Mouse (Mus musculus): ENCODE data around the gene Syt8. TPM values are rescaled to one million over a fixed set of nuclear protein-coding genes. Genes with fewer than 3 reads are reported as not detected.

The Syt8 gene
- polyA plus RNA-seq, 1 experiment: not detected

DNA sequence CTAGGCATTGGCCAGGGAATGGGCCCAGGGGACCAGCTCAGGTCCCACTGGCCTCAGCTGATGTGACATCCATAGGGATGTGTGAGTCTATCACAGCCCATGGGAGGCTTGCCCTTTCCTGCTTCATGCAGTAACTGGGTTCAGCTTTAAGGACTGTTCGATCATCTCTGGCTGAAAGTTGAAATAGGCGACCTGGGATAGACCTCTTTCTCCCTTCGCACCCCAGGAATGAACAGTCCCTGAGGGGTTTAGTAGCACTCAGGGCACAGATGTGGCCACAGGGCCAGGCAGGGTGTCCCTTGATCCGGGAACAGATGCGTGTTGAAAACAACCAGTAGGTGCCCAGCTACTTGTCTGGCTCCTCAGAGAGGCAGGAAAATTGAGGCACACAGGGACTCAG lies 41.6 kb downstream of the Syt8 start:
- Histone ChIP-seq H3K4me1 (ENCODE audit: control insufficient read depth, insufficient read depth, low read length) (no peaks in the 10 kb centered on the region), H3K27me3 (ENCODE audit: control insufficient read depth, insufficient read depth, low read length, poor library complexity, severe bottlenecking) (no peaks in the 10 kb centered on the region), H3K4me3 (ENCODE audit: low read depth, low read length) (no peak overlapping the region), H3K27ac (ENCODE audit: insufficient read depth, low read length) (no peak overlapping the region), H3K9me3 (replicated peaks; ENCODE audit: control insufficient read depth, insufficient read depth, low read length, poor library complexity, severe bottlenecking) (no peaks in the 10 kb centered on the region), H3K36me3 (ENCODE audit: control insufficient read depth, insufficient read depth, low read length, poor library complexity, severe bottlenecking) (no peaks in the 10 kb centered on the region), H3K9ac (ENCODE audit: low read depth, poor library complexity, severe bottlenecking) (no peak overlapping the region)
- TF ChIP-seq CTCF (IDR thresholded peaks at IDR 0.05; ENCODE audit: low read depth, low read length): no peak

GRCm38 (mm10) chr7:142476795-142477452 lies 42.3 kb downstream of the Syt8 start:
- Histone ChIP-seq H3K4me3 (ENCODE audit: low read depth, low read length) (no peak overlapping the region), H3K4me1 (ENCODE audit: control insufficient read depth, insufficient read depth, low read length) (no peaks in the 10 kb centered on the region), H3K9me3 (replicated peaks; ENCODE audit: control insufficient read depth, insufficient read depth, low read length, poor library complexity, severe bottlenecking) (no peaks in the 10 kb centered on the region), H3K27me3 (ENCODE audit: control insufficient read depth, insufficient read depth, low read length, poor library complexity, severe bottlenecking) (no peaks in the 10 kb centered on the region), H3K36me3 (ENCODE audit: control insufficient read depth, insufficient read depth, low read length, poor library complexity, severe bottlenecking) (no peaks in the 10 kb centered on the region), H3K9ac (ENCODE audit: low read depth, poor library complexity, severe bottlenecking) (no peak overlapping the region), H3K27ac (ENCODE audit: insufficient read depth, low read length) (no peak overlapping the region)
- no peak for TF ChIP-seq CTCF (IDR thresholded peaks at IDR 0.05; ENCODE audit: low read depth, low read length)
- no peak for TF ChIP-seq POLR2A (IDR thresholded peaks at IDR 0.05; ENCODE audit: insufficient read depth, low read length)
- TF ChIP-seq EP300 (IDR thresholded peaks at IDR 0.05; ENCODE audit: insufficient read depth, low read depth, low read length): no peak

DNA sequence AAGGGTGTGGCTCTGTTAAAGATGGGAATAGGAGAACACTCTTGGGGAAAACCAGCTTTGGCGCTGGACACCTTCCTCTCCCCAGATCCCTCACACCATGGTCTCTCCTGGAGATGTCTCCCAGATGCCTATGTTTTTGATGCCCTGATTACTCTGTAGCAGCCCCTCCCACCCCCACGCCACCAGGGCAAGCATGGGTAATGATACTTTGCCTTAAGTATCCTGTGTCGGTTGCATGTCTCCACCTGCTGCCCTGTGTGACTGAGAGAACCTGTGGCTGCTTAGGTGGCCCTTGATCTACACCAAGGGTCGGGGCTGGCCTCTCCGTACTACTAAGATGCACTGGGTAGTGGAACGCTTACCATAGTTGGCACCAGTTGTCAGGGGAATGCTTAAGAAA lies 43.4 kb downstream of the Syt8 start:
- TF ChIP-seq EP300 (IDR thresholded peaks at IDR 0.05; ENCODE audit: insufficient read depth, low read depth, low read length) (no peak), POLR2A (IDR thresholded peaks at IDR 0.05; ENCODE audit: insufficient read depth, low read length) (no peak), CTCF (IDR thresholded peaks at IDR 0.05; ENCODE audit: low read depth, low read length) (no peak)
- H3K9me3 ChIP-seq (replicated peaks; ENCODE audit: control insufficient read depth, insufficient read depth, low read length, poor library complexity, severe bottlenecking): no peaks in the 10 kb centered on the region
- H3K36me3 ChIP-seq (ENCODE audit: control insufficient read depth, insufficient read depth, low read length, poor library complexity, severe bottlenecking): no peaks in the 10 kb centered on the region
- H3K27me3 ChIP-seq (ENCODE audit: control insufficient read depth, insufficient read depth, low read length, poor library complexity, severe bottlenecking): no peaks in the 10 kb centered on the region
- no peaks in the 10 kb centered on the region for H3K4me1 ChIP-seq (ENCODE audit: control insufficient read depth, insufficient read depth, low read length)
- no peak overlapping the region for H3K27ac ChIP-seq (ENCODE audit: insufficient read depth, low read length)
- H3K4me3 ChIP-seq (ENCODE audit: low read depth, low read length): no peak overlapping the region
- no peak overlapping the region for H3K9ac ChIP-seq (ENCODE audit: low read depth, poor library complexity, severe bottlenecking)

DNA sequence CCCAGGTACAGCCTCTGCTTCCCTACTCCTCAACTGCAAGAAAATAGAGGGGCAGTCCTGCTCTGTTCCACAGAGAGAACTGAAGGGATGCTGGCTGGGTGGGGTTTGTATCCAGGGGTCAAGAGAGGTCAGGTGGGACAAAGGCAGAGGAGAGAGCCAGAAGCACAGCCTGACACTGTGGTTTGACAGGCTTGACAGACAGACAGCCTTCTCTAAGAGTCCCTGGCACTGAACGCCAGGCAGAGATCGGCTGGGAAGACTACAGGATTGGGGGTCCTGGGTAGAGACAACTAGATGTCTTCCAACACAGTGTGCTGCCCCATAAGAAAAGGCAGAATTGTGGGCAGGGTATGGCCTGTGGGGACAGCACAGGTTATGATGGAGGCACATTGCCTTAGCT lies 43.9 kb downstream of the Syt8 start:
- TF ChIP-seq CTCF (IDR thresholded peaks at IDR 0.05; ENCODE audit: low read depth, low read length): no peak
- TF ChIP-seq POLR2A (IDR thresholded peaks at IDR 0.05; ENCODE audit: insufficient read depth, low read length): no peak
- TF ChIP-seq EP300 (IDR thresholded peaks at IDR 0.05; ENCODE audit: insufficient read depth, low read depth, low read length): no peak
- Histone ChIP-seq H3K4me3 (ENCODE audit: low read depth, low read length) (no peak overlapping the region), H3K36me3 (ENCODE audit: control insufficient read depth, insufficient read depth, low read length, poor library complexity, severe bottlenecking) (no peaks in the 10 kb centered on the region), H3K9me3 (replicated peaks; ENCODE audit: control insufficient read depth, insufficient read depth, low read length, poor library complexity, severe bottlenecking) (no peaks in the 10 kb centered on the region), H3K27ac (ENCODE audit: insufficient read depth, low read length) (no peak overlapping the region), H3K27me3 (ENCODE audit: control insufficient read depth, insufficient read depth, low read length, poor library complexity, severe bottlenecking) (no peaks in the 10 kb centered on the region), H3K4me1 (ENCODE audit: control insufficient read depth, insufficient read depth, low read length) (no peaks in the 10 kb centered on the region), H3K9ac (ENCODE audit: low read depth, poor library complexity, severe bottlenecking) (no peak overlapping the region)

- no peaks in the 10 kb centered on the region for H3K4me1 ChIP-seq (ENCODE audit: control insufficient read depth, insufficient read depth, low read length)
- TF ChIP-seq CTCF (IDR thresholded peaks at IDR 0.05; ENCODE audit: low read depth, low read length) (no peak), POLR2A (IDR thresholded peaks at IDR 0.05; ENCODE audit: insufficient read depth, low read length) (no peak), EP300 (IDR thresholded peaks at IDR 0.05; ENCODE audit: insufficient read depth, low read depth, low read length) (no peak)
- H3K4me3 ChIP-seq (ENCODE audit: low read depth, low read length): no peak overlapping the region
- no peaks in the 10 kb centered on the region for H3K36me3 ChIP-seq (ENCODE audit: control insufficient read depth, insufficient read depth, low read length, poor library complexity, severe bottlenecking)
- no peaks in the 10 kb centered on the region for H3K9me3 ChIP-seq (replicated peaks; ENCODE audit: control insufficient read depth, insufficient read depth, low read length, poor library complexity, severe bottlenecking)
- no peak overlapping the region for H3K9ac ChIP-seq (ENCODE audit: low read depth, poor library complexity, severe bottlenecking)
- H3K27ac ChIP-seq (ENCODE audit: insufficient read depth, low read length): no peak overlapping the region
- H3K27me3 ChIP-seq (ENCODE audit: control insufficient read depth, insufficient read depth, low read length, poor library complexity, severe bottlenecking): no peaks in the 10 kb centered on the region
Measured at GRCm38 (mm10) chr7:142479307-142479706, 44.7 kb downstream of the Syt8 start.

DNA sequence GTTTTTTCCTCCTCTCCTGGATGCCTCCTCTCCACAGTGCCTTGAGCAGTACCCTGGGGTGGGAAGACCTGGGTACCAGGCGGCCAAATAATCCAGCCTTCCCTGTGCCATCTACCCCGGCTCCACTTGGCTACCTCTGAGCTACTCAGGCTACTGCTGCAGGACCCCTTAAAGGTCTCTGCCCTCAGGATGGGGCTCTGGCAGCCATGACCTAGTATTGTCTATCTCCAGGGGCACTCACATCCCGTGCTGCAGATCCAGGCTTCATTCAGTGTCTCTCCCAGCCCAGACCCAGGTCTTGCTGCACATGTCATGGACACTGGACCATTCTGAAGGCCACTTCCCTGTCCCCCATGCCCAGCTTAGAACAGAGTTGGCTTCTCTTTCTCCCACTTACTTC lies 45.2 kb downstream of the Syt8 start:
- TF ChIP-seq POLR2A (IDR thresholded peaks at IDR 0.05; ENCODE audit: insufficient read depth, low read length) (no peak), CTCF (IDR thresholded peaks at IDR 0.05; ENCODE audit: low read depth, low read length) (no peak), EP300 (IDR thresholded peaks at IDR 0.05; ENCODE audit: insufficient read depth, low read depth, low read length) (no peak)
- Histone ChIP-seq H3K4me1 (ENCODE audit: control insufficient read depth, insufficient read depth, low read length) (no peaks in the 10 kb centered on the region), H3K27ac (ENCODE audit: insufficient read depth, low read length) (no peak overlapping the region), H3K36me3 (ENCODE audit: control insufficient read depth, insufficient read depth, low read length, poor library complexity, severe bottlenecking) (no peaks in the 10 kb centered on the region), H3K4me3 (ENCODE audit: low read depth, low read length) (no peak overlapping the region), H3K9me3 (replicated peaks; ENCODE audit: control insufficient read depth, insufficient read depth, low read length, poor library complexity, severe bottlenecking) (no peaks in the 10 kb centered on the region), H3K27me3 (ENCODE audit: control insufficient read depth, insufficient read depth, low read length, poor library complexity, severe bottlenecking) (no peaks in the 10 kb centered on the region), H3K9ac (ENCODE audit: low read depth, poor library complexity, severe bottlenecking) (no peak overlapping the region)

Measured in ES-Bruce4 (cell line).